Mouse (Mus musculus) embryonic fibroblast, embryonic 13.5 days (primary cell): ENCODE data around the gene Gm28036. TPM values are rescaled to one million over a fixed set of nuclear protein-coding genes. Genes with fewer than 3 reads are reported as not detected.

ENCODE experiments used
- H3K27ac ChIP-seq: 2 replicates; pipeline ENCODE4 v1.5.1; 2012; ENCODE audit warnings: low read length, control low read depth, inconsistent platforms; ENCODE audit not compliant: insufficient read depth
- H3K4me1 ChIP-seq: 2 replicates; pipeline ENCODE4 v1.6.1; 2011; ENCODE audit warnings: low read length; ENCODE audit not compliant: control insufficient read depth, insufficient read depth
- H3K4me3 ChIP-seq: 2 replicates; pipeline ENCODE4 v1.5.1; 2011; ENCODE audit warnings: mild to moderate bottlenecking, control low read depth, low read length; ENCODE audit not compliant: insufficient read depth
- CTCF ChIP-seq: IDR thresholded peaks from 2 replicates; pipeline ENCODE4 v1.5.1; 2011; ENCODE audit warnings: mild to moderate bottlenecking, control low read depth, low read length, moderate library complexity, borderline replicate concordance; ENCODE audit not compliant: insufficient read depth
- POLR2A ChIP-seq: IDR thresholded peaks from 2 replicates; pipeline ENCODE4 v1.6.1; 2011; ENCODE audit warnings: low read depth, mild to moderate bottlenecking, control low read depth, low read length, moderate library complexity
- polyA plus RNA-seq: library from polyadenylated mRNA; stranded (reverse); fragments of >200 nt; gene quantifications from 2 replicates; pipeline ENCODE4 v1.2.4, GENCODE M21; 2011; ENCODE audit warnings: low read depth; ENCODE audit not compliant: missing spikeins, insufficient read length

The Gm28036 gene
- polyA plus RNA-seq: 29.0 and 29.7 TPM in 2 replicates

GRCm38 (mm10) chr2:156126992-156127391 lies at the start of gene Gm28036:
Gene Gm28036, minus strand, starts transcription at chr2:156127092.
- Histone ChIP-seq H3K4me3 (no peak within 1 kb of the TSS), H3K4me1 (no peaks in the 10 kb centered on the region), H3K27ac (no peak within 1 kb of the TSS)
- no peak for TF ChIP-seq CTCF
- no peak for TF ChIP-seq POLR2A

DNA sequence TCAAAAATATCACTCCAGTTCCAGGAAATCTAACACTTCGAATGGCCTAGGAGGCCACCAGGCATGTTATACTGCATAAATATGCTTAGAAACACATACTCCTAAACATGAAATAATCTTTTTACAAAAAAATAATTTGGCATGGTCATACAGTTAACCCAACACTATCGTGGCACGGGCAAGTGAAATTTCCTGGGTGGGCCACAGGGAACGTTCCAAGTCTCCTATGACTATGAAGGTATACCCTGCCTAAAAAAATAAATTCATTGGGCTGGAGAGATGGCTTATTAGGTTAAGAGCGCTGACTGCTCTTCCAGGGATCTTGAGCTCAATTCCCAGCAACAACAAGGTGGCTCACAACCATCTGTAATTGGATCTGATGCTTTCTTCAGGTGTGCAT lies 39.7 kb upstream of the Gm28036 start:
- TF ChIP-seq CTCF: no peak
- TF ChIP-seq POLR2A: no peak
- no peak overlapping the region for H3K4me3 ChIP-seq
- no peak overlapping the region for H3K27ac ChIP-seq
- H3K4me1 ChIP-seq: no peaks in the 10 kb centered on the region

GRCm38 (mm10) chr2:156165478-156165877 lies 38.6 kb upstream of the Gm28036 start:
- Histone ChIP-seq H3K27ac (no peak overlapping the region), H3K4me3 (no peak overlapping the region), H3K4me1 (no peaks in the 10 kb centered on the region)
- no peak for TF ChIP-seq CTCF

DNA sequence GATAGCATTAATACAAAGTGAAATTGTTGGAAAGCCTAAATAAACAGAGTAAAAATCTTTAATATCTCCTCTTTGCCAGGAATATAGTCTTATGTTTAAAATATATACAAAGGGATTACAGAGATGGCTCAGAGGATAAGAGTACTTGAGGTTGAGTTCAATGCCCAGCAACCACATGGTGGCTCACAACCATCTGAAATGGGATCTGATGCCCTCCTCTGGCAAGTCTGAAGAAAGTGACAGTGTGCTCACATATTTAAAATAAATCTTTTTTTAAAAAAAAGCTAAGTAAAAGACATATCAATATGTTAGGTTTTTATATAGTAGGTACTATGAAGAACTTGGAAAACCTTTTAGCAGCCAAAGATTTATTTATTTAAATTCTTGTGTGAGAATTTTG lies 24.6 kb upstream of the Gm28036 start:
- H3K4me1 ChIP-seq: no peaks in the 10 kb centered on the region
- H3K27ac ChIP-seq: no peak overlapping the region
- TF ChIP-seq POLR2A (no peak), CTCF (no peak)
- H3K4me3 ChIP-seq: no peak overlapping the region

GRCm38 (mm10) chr2:156147316-156147915 lies 20.5 kb upstream of the Gm28036 start:
- TF ChIP-seq POLR2A (no peak), CTCF (no peak)
- Histone ChIP-seq H3K27ac (no peak overlapping the region), H3K4me3 (no peak overlapping the region), H3K4me1 (no peaks in the 10 kb centered on the region)

- H3K4me3 ChIP-seq: no peak overlapping the region
- no peak for TF ChIP-seq CTCF
- no peak for TF ChIP-seq POLR2A
- H3K4me1 ChIP-seq: no peaks in the 10 kb centered on the region
- no peak overlapping the region for H3K27ac ChIP-seq
Measured at GRCm38 (mm10) chr2:156146272-156146989, 19.5 kb upstream of the Gm28036 start.

DNA sequence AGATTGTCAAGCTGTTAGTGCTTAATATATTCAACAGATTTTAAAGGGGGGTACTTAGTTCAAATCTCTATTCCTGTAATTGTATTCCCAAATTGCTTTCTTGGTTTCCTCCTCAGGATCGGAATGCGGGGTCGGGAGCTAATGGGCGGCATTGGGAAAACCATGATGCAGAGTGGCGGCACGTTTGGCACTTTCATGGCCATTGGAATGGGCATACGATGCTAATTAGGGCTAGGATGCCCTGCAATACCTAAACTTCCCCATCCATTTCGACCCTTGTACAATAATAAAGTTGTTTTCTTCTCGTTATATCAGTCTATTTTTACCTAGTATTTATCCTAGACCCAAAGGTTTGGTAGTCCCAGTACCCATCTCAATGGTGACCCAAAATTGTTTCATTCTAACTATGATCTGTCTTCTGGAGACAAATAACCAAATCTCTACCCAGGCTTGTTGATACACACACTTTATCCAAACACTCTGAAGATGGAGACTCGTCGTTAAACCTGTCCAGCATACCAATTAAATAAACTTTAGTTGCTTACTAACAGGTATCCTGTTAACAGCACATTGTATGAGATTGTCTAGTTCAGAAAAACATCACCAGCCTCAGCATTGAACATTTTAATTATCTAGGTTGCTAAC lies 18.7 kb upstream of the Gm28036 start:
- no peak for TF ChIP-seq POLR2A
- no peak for TF ChIP-seq CTCF
- Histone ChIP-seq H3K4me3 (peak overlapping the region; percentile 30; the same call in 1 of the 2 replicates), H3K4me1 (no peaks in the 10 kb centered on the region), H3K27ac (no peak overlapping the region)

- TF ChIP-seq CTCF: peak; percentile 53; the same call in 1 of the 2 replicates
- TF ChIP-seq POLR2A: peak; percentile 95
- peak within 1 kb of the TSS; percentile 67 for H3K4me3 ChIP-seq
- H3K4me1 ChIP-seq: no peaks in the 10 kb centered on the region
- H3K27ac ChIP-seq: peak within 1 kb of the TSS; percentile 86
Measured at GRCm38 (mm10) chr2:156143953-156144724, 17.2 kb upstream of the Gm28036 start, which contains the start of the genes Romo1 and Nfs1. Gene Romo1, plus strand, starts transcription at chr2:156144039. Gene Nfs1, minus strand, starts transcription at chr2:156144186.

GRCm38 (mm10) chr2:156143367-156143766 lies 16.5 kb upstream of the Gm28036 start:
- peak overlapping the region; percentile 14 for H3K27ac ChIP-seq
- no peaks in the 10 kb centered on the region for H3K4me1 ChIP-seq
- H3K4me3 ChIP-seq: peak overlapping the region; percentile 67
- no peak for TF ChIP-seq POLR2A
- TF ChIP-seq CTCF: no peak

DNA sequence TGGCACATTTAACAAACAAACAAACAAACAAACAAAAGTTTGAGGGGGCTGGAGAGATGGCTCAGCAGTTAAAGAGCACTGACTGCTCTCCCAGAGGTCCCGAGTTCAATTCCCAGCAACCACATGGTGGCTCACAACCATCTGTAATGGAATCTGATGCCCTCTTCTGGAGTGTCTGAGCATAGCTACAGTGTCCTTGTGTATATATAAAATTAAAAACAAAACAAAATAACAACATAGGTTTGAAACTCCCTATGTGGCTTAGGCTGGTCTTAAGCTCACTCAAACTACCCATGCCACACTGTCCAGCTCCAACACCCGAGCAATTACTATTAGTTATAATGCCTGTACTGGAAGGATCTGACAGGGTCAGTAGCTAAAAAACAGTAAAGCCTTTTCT lies 15.9 kb upstream of the Gm28036 start:
- Histone ChIP-seq H3K4me1 (no peaks in the 10 kb centered on the region), H3K4me3 (peak overlapping the region; percentile 67), H3K27ac (no peak overlapping the region)
- no peak for TF ChIP-seq POLR2A
- TF ChIP-seq CTCF: no peak
